Mouse (Mus musculus) limb, embryonic 11.5 days (tissue): ENCODE measurements around the gene Cnn3. TPM values are rescaled to one million over a fixed set of nuclear protein-coding genes. Genes with fewer than 3 reads are reported as not detected.

Source experiments
- ATAC-seq: fragments of 200-750 bp; cut with Nextera tagmentation; 2 replicates; pipeline ENCODE4 v1.8.0; 2017; ENCODE audit warnings: low read depth; ENCODE audit not compliant: insufficient number of reproducible peaks, low FRiP score, low TSS enrichment
- DNase-seq: peaks from one replicate; pipeline ENCODE4 v3.0.0-alpha.2; 2015; ENCODE audit warnings: low spot score
- H3K27ac ChIP-seq: fragments of 300-500 bp; sonication (generic); replicated peaks from 2 replicates; pipeline ENCODE4 v1.5.1; 2014; ENCODE audit warnings: low read depth, mild to moderate bottlenecking, low read length
- H3K27me3 ChIP-seq: fragments of 300-500 bp; sonication (generic); 2 replicates; pipeline ENCODE4 v1.6.1; 2014; ENCODE audit warnings: mild to moderate bottlenecking, low read length, mixed read lengths; ENCODE audit not compliant: control insufficient read depth, insufficient read depth
- H3K36me3 ChIP-seq: fragments of 300-500 bp; sonication (generic); 2 replicates; pipeline ENCODE4 v1.6.1; 2014; ENCODE audit warnings: mild to moderate bottlenecking, low read length, moderate library complexity, mixed read lengths; ENCODE audit not compliant: control insufficient read depth, insufficient read depth
- H3K4me1 ChIP-seq: fragments of 300-500 bp; sonication (generic); 2 replicates; pipeline ENCODE4 v1.6.1; 2014; ENCODE audit warnings: low read length, mixed read lengths; ENCODE audit not compliant: control insufficient read depth, insufficient read depth
- H3K4me2 ChIP-seq: fragments of 300-500 bp; sonication (generic); 2 replicates; pipeline ENCODE4 v1.6.1; 2014; ENCODE audit warnings: low read depth, mild to moderate bottlenecking, moderate library complexity; ENCODE audit not compliant: severe bottlenecking
- H3K4me3 ChIP-seq: fragments of 300-500 bp; sonication (generic); 2 replicates; pipeline ENCODE4 v1.5.1; 2014; ENCODE audit warnings: low read depth, low read length
- H3K9ac ChIP-seq: fragments of 300-500 bp; sonication (generic); 2 replicates; pipeline ENCODE4 v1.6.1; 2014; ENCODE audit warnings: mild to moderate bottlenecking, low read length
- H3K9me3 ChIP-seq: fragments of 300-500 bp; sonication (generic); 2 replicates; pipeline ENCODE4 v1.6.1; 2016; ENCODE audit warnings: low read length; ENCODE audit not compliant: control insufficient read depth
- WGBS: fragments of 180-500 bp; shearing (Covaris S2); extraction: QIAGEN DNeasy Blood & Tissue Kit; methylation state at CpG from one replicate; pipeline ENCODE4 v1.1.7; 2014; 5-methylcytosine and 5-hydroxymethylcytosine counted together
- polyA plus RNA-seq: library from polyadenylated mRNA; unstranded; fragments of >200 nt; fragmentation: Nextera tagmentation; extraction: Ambion mirVana; gene quantifications from 2 replicates; pipeline ENCODE4 v1.2.1, GENCODE M21; 2014

Cnn3 gene
- 840 and 843 TPM in 2 replicates for polyA plus RNA-seq

- Histone ChIP-seq H3K36me3 (no peaks in the 10 kb centered on the region), H3K27me3 (no peaks in the 10 kb centered on the region), H3K9ac (peak within 1 kb of the TSS; percentile 94), H3K9me3 (no peaks in the 10 kb centered on the region), H3K4me3 (peak within 1 kb of the TSS; percentile 79), H3K4me2 (peak within 1 kb of the TSS; percentile 89), H3K4me1 (peaks cover 9% of the 10 kb centered on the region), H3K27ac (peak within 1 kb of the TSS; percentile 97)
- DNase-seq (peak; percentile 96), ATAC-seq (peak; percentile 88)
- under 1% methylated on average over 38 of the region's 66 CpGs for WGBS
Observed at GRCm38 (mm10) chr3:121425861-121426620, at the start of gene Cnn3. Gene Cnn3 (plus strand): TSS chr3:121426497.

GRCm38 (mm10) chr3:121378708-121379612 lies 47.3 kb upstream of the Cnn3 start:
- Histone ChIP-seq H3K27me3 (no peaks in the 10 kb centered on the region), H3K27ac (no peak overlapping the region), H3K4me3 (no peak overlapping the region), H3K36me3 (no peaks in the 10 kb centered on the region), H3K9me3 (no peaks in the 10 kb centered on the region), H3K4me2 (no peak overlapping the region), H3K9ac (no peak overlapping the region), H3K4me1 (no peaks in the 10 kb centered on the region)
- DNase-seq (no peak), ATAC-seq (0 out of 2 replicates have a peak, but pooled peaks have one; percentile 5)
- 65% methylated on average over 15 of the region's 15 CpGs for WGBS

- WGBS: 85% methylated on average over 5 of the region's 5 CpGs
- Histone ChIP-seq H3K27me3 (no peaks in the 10 kb centered on the region), H3K36me3 (no peaks in the 10 kb centered on the region), H3K4me3 (no peak overlapping the region), H3K27ac (no peak overlapping the region), H3K9me3 (no peaks in the 10 kb centered on the region), H3K4me2 (no peak overlapping the region), H3K4me1 (no peaks in the 10 kb centered on the region), H3K9ac (no peak overlapping the region)
- ATAC-seq: no peak
- no peak for DNase-seq
Observed at GRCm38 (mm10) chr3:121379699-121380098, 46.6 kb upstream of the Cnn3 start.

GRCm38 (mm10) chr3:121387471-121388009 lies 38.8 kb upstream of the Cnn3 start:
- 75% methylated on average over 3 of the region's 3 CpGs for WGBS
- H3K4me2 ChIP-seq: no peak overlapping the region
- peaks cover 11% of the 10 kb centered on the region for H3K4me1 ChIP-seq
- H3K9me3 ChIP-seq: no peaks in the 10 kb centered on the region
- no peaks in the 10 kb centered on the region for H3K27me3 ChIP-seq
- no peak overlapping the region for H3K9ac ChIP-seq
- no peak overlapping the region for H3K4me3 ChIP-seq
- DNase-seq (no peak), ATAC-seq (no peak)
- H3K36me3 ChIP-seq: no peaks in the 10 kb centered on the region
- no peak overlapping the region for H3K27ac ChIP-seq

- 73% methylated on average over 8 of the region's 8 CpGs for WGBS
- Histone ChIP-seq H3K27me3 (no peaks in the 10 kb centered on the region), H3K9ac (no peak overlapping the region), H3K4me3 (no peak overlapping the region), H3K27ac (no peak overlapping the region), H3K36me3 (no peaks in the 10 kb centered on the region), H3K9me3 (no peaks in the 10 kb centered on the region), H3K4me1 (peaks cover 11% of the 10 kb centered on the region), H3K4me2 (no peak overlapping the region)
- no peak for DNase-seq
- ATAC-seq: no peak
Observed at GRCm38 (mm10) chr3:121389366-121389765, 36.9 kb upstream of the Cnn3 start.

GRCm38 (mm10) chr3:121389860-121390530 lies 36.3 kb upstream of the Cnn3 start:
- no peaks in the 10 kb centered on the region for H3K36me3 ChIP-seq
- H3K9ac ChIP-seq: 0 out of 2 replicates have a peak overlapping the region, but pooled peaks have one; percentile 17
- 0 out of 2 replicates have a peak overlapping the region, but pooled peaks have one; percentile 14 for H3K27ac ChIP-seq
- H3K4me2 ChIP-seq: peak overlapping the region; percentile 16; the same call in 1 of the 2 replicates
- H3K4me3 ChIP-seq: no peak overlapping the region
- WGBS: 15% methylated on average over 17 of the region's 17 CpGs
- ATAC-seq: 0 out of 2 replicates have a peak, but pooled peaks have one; percentile 22
- H3K9me3 ChIP-seq: no peaks in the 10 kb centered on the region
- H3K4me1 ChIP-seq: peaks cover 11% of the 10 kb centered on the region
- DNase-seq: peak; percentile 68
- no peaks in the 10 kb centered on the region for H3K27me3 ChIP-seq

DNA sequence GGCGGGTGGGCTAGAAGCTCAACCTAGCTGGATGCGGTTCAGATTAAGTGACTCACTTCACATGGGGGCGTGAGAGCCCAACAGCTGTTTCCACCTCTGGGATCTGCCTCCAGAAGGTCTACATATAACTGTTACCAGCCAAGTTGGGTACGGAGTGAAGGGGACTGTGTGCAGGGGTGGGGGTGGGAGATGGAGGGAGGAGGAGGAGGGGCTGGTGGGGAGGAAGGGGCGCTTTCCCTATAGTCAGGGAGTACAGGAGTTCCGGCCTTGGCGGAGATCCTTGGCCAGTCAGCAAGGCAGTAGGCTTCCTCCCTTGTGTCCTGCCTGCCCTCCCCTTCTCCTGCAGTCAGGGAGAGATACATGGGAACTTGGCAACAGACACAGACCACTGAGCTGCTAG lies 35.6 kb upstream of the Cnn3 start:
- H3K9ac ChIP-seq: no peak overlapping the region
- WGBS: 35% methylated on average over 7 of the region's 7 CpGs
- no peak overlapping the region for H3K4me3 ChIP-seq
- ATAC-seq (peak; percentile 49; the same call in 1 of the 2 replicates), DNase-seq (peak; percentile 39)
- H3K4me1 ChIP-seq: peaks cover 11% of the 10 kb centered on the region
- no peaks in the 10 kb centered on the region for H3K27me3 ChIP-seq
- H3K4me2 ChIP-seq: 0 out of 2 replicates have a peak overlapping the region, but pooled peaks have one; percentile 16
- no peaks in the 10 kb centered on the region for H3K9me3 ChIP-seq
- H3K27ac ChIP-seq: 0 out of 2 replicates have a peak overlapping the region, but pooled peaks have one; percentile 14
- no peaks in the 10 kb centered on the region for H3K36me3 ChIP-seq
